Mouse (Mus musculus): ENCODE data around the gene Slc38a10. TPM values are rescaled to one million over a fixed set of nuclear protein-coding genes. Genes with fewer than 3 reads are reported as not detected.

Slc38a10 gene
- total RNA-seq, 2 experiments from 2014 or later, result 82.9 to 88.8 TPM

DNA sequence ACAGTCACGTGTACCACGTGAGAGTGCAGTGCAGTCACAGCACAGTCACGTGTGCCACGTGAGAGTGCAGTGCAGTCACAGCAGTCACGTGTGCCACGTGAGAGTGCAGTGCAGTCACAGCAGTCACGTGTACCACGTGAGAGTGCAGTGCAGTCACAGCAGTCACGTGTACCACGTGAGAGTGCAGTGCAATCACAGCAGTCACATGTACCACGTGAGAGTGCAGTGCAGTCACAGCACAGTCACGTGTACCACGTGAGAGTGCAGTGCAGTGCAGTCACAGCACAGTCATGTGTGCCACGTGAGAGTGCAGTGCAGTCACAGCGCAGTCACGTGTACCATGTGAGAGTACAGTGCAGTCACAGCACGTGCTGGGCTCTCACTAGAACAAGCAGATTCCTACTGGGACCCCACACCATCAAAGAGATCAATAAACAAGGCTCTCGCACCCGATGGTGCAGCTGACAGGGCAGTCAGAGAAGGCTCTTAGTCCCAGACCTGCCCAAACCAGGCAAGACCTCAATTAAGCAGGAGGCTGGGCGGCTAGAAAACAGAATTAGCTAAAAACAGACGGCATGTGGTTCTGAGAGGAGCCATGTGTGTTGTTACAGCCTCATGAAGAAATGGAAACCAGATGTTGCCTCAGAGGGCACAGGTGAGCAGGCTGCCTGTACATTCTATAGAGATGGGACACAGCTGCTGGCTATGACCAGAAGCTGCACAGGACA lies 36.5 kb downstream of the Slc38a10 start:
- no peak for DNase-seq (ENCODE audit: low spot score in 2 of 2)
- intact Hi-C loops (cut with DNase I), result no loop called here

GRCm38 (mm10) chr11:120112136-120112535 lies 39.0 kb downstream of the Slc38a10 start:
- intact Hi-C loops (cut with DNase I), result no loop called here
- DNase-seq (ENCODE audit: low spot score in 2 of 2), result no peak

DNA sequence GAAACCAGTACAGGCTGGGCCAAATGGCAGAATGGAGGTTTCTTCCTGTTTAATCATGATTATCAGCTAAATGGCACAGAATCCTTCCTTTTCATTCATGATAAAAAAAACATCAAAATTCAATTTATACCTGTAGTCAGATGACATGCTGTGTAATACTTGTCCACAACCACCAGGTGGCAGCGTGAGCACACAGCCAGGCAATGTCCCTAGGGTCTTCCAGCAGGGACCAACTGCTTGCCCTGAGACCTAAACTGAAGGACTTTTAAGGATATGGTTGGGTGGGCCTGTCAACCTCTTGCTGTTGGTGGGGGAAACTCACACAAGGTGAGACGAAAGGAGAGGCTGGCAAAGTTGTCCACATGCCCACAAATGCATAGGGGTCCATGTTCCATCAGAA lies 40.1 kb downstream of the Slc38a10 start:
- intact Hi-C loops (cut with DNase I), result loop anchor here (2.0 kb wide), 1 partner anchor 196 kb away; no protein-coding TSS in a partner anchor
- no peak for DNase-seq (ENCODE audit: low spot score in 2 of 2)

DNA sequence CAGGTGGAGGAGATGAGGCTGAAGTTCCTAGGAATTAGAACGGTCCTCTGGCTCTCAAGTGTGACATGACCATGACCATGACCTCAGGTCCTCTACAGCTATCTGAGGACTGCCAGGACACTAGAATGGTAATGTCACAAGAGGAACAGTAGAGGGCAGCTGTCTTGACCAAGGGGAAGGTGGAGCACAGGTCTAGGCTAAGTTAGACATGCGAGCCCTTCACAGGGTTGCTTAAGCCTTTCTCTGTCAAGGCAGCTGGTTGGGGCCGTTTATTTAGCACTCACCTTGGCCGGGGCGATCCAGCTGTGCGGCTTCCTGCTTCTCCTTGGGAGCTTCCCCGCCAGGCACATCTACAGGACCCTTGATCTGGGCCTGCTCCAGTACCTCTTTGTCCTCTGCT lies 40.6 kb downstream of the Slc38a10 start:
- DNase-seq (ENCODE audit: low spot score in 2 of 2), result no peak
- intact Hi-C loops (cut with DNase I), result loop anchor here (2.0 kb wide), 1 partner anchor 196 kb away; no protein-coding TSS in a partner anchor

DNA sequence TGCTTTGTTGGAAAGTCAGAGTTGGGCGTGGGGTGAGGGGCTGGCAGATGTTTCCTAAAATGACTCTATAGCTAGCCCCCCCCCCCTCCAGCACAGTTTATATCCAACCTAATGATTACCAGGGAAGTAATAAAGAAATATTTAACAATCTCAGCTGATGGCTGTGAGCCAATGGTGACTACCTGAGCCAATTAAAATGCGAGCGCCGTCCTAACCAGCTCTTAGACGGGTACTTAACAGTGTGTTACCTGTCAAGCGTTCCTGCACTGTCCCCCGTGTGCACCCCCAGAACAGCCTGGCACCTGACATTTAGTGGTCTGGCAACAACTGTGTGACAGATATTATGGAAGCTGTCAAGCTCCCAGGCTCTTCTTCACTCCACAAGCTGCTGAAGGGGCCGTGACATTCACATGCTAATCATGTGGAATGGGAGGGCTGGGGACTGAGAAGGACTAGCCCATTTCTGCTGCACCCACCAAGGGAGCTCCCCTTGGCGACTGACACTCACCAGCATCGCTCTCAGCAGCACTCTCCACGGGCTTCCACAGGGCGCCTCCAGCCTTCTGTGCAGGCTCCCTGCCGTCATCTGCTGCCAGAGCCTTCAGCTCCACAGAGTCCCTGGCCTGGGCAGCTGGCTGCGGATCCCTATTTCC lies 41.5 kb downstream of the Slc38a10 start:
- DNase-seq (ENCODE audit: low spot score in 2 of 2), result no peak
- intact Hi-C loops (cut with DNase I), result loop anchor here (2.0 kb wide), 1 partner anchor 197 kb away; no protein-coding TSS in a partner anchor

GRCm38 (mm10) chr11:120107796-120108195 lies 43.4 kb downstream of the Slc38a10 start:
- intact Hi-C loops (cut with DNase I), result no loop called here
- no peak for DNase-seq (ENCODE audit: low spot score in 2 of 2)

- DNase-seq (ENCODE audit: low spot score in 2 of 2), result no peak
- intact Hi-C loops (cut with DNase I), result no loop called here
Observed at GRCm38 (mm10) chr11:120107026-120107425, 44.1 kb downstream of the Slc38a10 start.

DNA sequence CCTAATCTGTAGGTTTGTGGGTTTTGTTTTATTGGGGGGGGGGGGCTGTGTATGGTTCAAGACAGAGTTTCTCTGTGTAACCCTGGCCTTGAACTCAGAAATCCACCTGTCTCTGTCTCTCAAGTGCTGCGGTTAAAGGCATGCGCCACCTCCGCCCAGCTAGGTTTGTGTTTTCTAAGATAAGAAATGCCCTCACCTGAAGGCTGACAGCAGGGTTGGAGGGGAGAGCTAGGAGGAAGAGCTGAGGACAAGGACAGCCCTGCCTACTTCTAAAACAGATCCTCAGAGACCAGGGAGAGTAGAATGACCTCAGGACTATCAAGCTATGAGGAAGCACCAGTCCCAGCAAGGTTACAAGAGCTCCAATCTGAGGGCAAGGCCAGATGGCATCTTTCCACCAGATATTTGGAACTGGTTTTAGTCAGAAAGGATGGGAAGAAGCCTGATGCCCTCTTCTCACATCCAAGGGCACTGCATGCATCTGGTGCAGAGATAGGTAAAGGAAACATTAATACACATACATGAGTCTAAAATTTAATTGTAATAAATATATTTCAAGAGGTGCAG lies 47.6 kb downstream of the Slc38a10 start:
- no peak for DNase-seq (ENCODE audit: low spot score in 2 of 2)
- intact Hi-C loops (cut with DNase I), result loop anchor here (5.0 kb wide), 1 partner anchor 91 kb away; no protein-coding TSS in a partner anchor

DNA sequence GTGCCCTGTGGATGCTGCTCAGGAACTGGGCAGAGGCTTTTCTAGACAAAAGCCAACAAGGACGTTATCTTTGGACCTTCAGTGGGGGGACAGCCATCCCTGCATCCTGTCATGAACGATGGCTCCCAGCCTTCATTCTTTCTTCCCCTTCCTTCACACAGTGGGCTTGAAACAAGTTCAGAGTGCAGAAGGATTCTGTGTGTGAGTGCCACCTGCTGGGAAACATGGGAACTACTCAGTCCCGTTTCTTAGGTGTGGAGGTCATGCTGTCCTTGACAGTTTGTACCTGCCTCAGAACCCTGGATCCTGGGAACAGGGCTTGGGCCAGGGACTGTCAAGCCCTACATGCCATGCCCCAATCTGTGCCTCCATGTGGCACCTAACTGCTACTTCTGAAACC lies 50.1 kb downstream of the Slc38a10 start:
- intact Hi-C loops (cut with DNase I), result loop anchor here (2.0 to 5.0 kb wide), 2 partner anchors 89 to 188 kb away; partner anchors contain the start of gene Chmp6
- peak; percentile 67 to 78 for DNase-seq (ENCODE audit: low spot score in 2 of 2)

- peak; percentile 99 to 100 for DNase-seq (ENCODE audit: low spot score in 2 of 2)
- intact Hi-C loops (cut with DNase I), result no loop called here
Observed at GRCm38 (mm10) chr11:120098588-120099511, 52.3 kb downstream of the Slc38a10 start, which contains the start of the genes Tepsin and Ndufaf8. Tepsin (minus strand) TSS chr11:120098731. Ndufaf8 (plus strand) TSS chr11:120098928.

GRCm38 (mm10) chr11:120092817-120093591 lies 58.1 kb downstream of the Slc38a10 start:
- no peak for DNase-seq (ENCODE audit: low spot score in 2 of 2)
- intact Hi-C loops (cut with DNase I), result no loop called here

DNA sequence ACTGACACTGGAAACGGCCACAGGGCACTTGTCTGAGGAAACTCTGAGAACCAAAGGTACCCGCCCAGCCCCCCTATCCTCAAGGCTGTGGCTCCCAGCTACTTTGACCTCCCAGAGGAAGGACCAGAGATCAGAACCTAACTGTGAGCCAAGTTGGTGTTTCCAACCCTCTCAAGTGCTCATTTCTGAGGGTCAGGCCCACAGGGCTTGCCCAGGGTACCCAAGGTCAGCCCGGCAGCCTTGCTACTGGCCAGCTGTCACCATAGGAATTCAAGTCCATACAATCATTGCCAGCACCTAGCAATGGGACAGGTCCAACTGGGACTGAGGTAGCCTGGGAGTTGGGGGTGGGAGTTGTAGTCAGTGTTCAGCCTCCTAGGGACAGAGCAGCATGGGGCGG lies 60.5 kb downstream of the Slc38a10 start:
- intact Hi-C loops (cut with DNase I), result no loop called here
- no peak for DNase-seq (ENCODE audit: low spot score in 2 of 2)

DNA sequence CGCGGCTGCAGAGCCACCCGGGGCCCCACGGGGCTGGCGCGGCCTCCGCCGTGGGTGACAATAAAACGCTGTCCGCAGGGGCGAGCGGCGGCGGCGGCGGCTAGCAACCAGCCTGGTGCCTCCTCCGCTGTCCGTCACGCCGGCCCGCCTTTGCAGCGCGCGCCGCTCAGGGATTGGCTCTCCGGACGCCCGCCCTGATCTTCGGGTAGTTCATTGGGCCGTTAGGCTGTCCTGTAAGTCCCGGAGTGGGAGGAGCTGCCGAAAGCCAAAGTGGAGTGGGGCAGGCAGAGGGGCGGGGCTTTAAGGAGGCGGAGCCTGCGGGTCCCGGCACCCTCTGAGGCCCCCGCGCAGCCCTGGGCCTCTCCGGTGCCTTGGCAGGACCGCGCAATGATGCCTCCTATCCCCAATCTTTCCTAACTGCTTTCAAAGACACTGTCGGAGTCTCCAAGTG lies 64.4 kb downstream of the Slc38a10 start, which contains the start of gene Cep131:
Gene Cep131 (minus strand): TSS at position 126 of the 451 bp plus-strand sequence.
- intact Hi-C loops (cut with DNase I), result no loop called here
- peak; percentile 97 to 99 for DNase-seq (ENCODE audit: low spot score in 2 of 2)

DNA sequence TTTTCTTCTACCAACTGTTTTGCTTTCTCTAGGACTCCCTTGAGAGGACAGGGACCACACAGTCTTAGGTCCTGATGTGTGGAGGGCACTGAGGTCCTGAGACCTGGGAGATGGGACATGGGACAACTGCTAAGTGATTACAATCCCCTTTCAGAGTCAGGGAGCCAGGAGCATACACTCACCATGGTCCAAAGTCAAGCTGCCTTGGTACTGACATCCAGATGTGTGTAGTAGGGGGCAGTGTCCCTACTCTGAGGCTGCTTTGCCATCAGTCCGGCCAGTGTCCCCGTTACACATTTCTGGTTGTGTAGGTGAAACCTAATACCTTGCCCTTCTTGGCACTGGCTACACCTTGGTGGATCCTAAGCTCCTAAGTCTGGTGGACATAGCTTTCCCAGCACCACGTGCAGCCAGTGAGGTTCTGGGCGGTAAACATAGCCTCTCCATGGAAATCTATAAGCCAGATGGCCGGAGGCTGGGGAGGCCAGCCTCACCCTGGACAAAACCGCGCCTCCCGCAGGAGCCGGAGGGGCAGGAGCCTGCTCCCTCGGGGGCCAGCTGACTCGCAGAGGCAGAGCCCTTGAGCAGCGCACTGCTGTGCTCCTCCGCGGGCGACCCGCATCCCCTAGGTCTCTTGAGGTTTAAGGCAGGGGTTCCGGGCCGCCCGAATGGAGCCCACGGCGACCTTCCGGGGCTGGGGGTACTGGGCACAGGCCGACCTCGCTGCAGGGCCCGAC lies 65.1 kb downstream of the Slc38a10 start:
- intact Hi-C loops (cut with DNase I), result no loop called here

DNA sequence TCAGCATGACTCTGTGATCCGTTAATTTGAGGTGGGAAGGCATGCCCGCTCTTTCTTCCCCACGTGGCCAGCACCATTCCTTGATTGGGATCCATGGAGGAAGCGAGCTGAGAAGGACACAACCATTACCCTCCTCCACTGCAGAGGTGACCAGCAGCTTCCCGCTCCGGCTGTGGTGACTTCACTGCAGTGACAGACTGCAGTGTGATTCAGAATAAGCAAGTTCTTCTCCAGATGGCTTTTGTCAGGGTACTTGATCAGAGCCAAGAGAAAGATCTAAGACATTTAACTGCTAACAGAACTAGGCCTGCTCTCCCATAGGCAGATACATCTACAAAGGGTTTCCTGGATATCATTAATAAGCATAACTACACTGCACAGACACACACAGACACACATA lies 70.9 kb downstream of the Slc38a10 start:
- DNase-seq (ENCODE audit: low spot score in 2 of 2), result peak in 1 of 2 experiments; percentile 48
- intact Hi-C loops (cut with DNase I), result loop anchor here (5.0 kb wide), 1 partner anchor 63 kb away; no protein-coding TSS in a partner anchor

More for the DNA sequence above, 65.1 kb downstream of the Slc38a10 start:
- peak in 1 of 2 experiments; percentile 21 for DNase-seq (ENCODE audit: low spot score in 2 of 2)

DNA sequence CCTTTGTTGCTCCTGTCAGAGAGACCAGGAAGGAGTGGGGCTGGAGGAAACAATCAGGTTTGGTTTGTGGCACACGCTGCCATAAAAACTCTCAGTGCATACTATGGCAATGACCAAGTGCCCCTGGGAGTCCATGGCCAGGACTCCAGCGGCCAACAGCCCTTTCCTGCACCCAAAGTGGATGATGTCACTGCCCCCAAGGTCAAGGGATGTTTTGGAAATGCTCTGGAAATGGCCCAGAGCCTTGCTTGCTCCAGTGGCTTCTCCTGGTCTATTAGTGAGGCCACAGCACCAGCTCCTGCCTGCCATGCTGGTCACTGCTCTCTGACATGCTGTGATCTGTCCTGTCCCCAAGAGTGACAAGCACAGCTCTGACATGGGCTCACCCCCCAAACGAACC lies 75.0 kb downstream of the Slc38a10 start:
- intact Hi-C loops (cut with DNase I), result no loop called here
- DNase-seq (ENCODE audit: low spot score in 2 of 2), result no peak

DNA sequence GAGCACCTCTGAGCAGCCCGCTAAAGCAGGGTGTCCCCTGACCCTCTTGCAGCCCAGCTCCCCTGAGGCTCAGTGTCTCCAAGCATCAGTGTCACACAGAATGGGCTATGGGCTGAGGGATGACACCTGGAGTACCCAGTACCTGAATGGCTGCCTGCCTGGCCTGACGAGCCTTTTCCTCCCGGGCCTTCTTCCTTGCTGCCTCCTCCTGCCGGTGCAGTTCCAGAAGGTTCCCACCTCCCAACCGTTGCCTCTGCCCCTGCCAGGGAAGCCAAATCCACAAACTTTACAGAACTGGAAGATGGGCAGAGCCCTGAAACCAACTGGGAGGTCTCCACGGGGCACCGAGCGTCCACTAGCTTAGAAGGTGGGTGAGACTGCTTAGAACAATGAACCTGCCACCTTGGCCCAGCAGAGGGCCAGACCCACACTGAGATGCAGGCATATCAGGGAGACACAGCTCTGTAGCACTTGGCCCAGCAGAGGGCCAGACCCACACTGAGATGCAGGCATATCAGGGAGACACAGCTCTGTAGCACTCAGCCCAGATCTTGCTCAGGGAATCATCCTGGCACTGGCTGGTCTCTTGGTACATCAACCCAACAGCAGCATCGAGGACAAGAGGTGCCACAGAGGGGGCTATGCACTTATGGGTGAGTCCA lies 78.0 kb downstream of the Slc38a10 start:
- intact Hi-C loops (cut with DNase I), result no loop called here

More for the DNA sequence above, 78.0 kb downstream of the Slc38a10 start:
- no peak for DNase-seq (ENCODE audit: low spot score in 2 of 2)

Data from left cerebral cortex, postnatal 25 days (tissue).